Mouse (Mus musculus) heart, postnatal 14 days (tissue): Measurements from ENCODE around the gene Trmt1. TPM values are rescaled to one million over a fixed set of nuclear protein-coding genes. Genes with fewer than 3 reads are reported as not detected.

Experiments
- DNase-seq, 2 experiments: peaks; one replicate each; pipeline ENCODE4 v3.0.0; 2021 to 2022
- intact Hi-C: fragments of 180-260 bp; cut with DNase I; formaldehyde crosslinking; loops from one replicate; pipeline ENCODE4 v1.15.1; 2025
- total RNA-seq, 2 experiments: library from RNA; stranded (reverse); gene quantifications; 2 replicates each; pipeline ENCODE4 v1.2.3; 2021

Gene Trmt1
- total RNA-seq, 2 experiments from 2014 or later, result 32.5 to 35.2 TPM

DNA sequence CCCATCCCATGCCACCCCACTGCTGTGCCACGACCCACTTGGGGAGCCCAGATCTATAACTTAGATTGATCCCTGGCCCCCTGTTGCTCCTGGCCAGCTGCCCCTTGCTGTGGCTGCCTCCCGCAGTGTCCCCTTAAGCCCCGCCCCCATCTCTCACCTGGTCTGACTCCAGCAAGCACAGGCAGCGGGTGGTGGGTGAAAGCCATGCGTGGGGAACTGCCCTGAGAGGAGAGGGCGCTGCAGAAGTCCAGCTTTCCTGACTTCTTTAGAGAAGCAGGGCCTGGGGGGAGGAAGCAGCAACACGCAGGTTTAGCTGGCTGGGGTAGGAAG lies 37.4 kb downstream of the Trmt1 start:
- intact Hi-C loops, result loop anchor here (2.0 kb wide), 1 partner anchor 15 kb away; no protein-coding TSS in a partner anchor
- no peak for DNase-seq

- intact Hi-C loops, result no loop called here
- DNase-seq, result no peak
These were observed 38.6 kb downstream of the Trmt1 start for GRCm38 (mm10) chr8:84724683-84725082.

- no peak for DNase-seq
- intact Hi-C loops, result no loop called here
These were observed 39.3 kb downstream of the Trmt1 start for GRCm38 (mm10) chr8:84725246-84725940.

- peak; percentile 37 to 53 for DNase-seq
- intact Hi-C loops, result no loop called here
These were observed 39.8 kb downstream of the Trmt1 start for GRCm38 (mm10) chr8:84725941-84726259.

DNA sequence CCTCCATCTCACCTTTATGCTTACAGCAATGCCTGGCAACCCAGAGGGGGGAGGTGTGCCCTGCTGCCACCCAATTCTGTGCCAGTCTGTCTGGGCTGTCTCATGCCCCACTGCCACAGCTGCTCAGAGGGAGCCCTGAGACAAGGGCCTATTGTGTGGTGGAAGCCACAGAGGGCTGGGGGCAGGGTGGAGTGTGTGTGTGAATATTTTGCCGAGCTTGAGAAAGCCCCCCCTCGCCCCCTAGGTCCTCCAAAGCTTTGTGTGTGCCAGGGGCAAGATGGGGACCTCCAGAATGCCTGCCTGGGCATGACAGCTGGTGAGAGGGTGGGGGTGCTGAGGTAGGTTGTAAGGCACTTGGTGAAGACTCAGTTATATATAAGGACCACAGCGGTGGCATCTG lies 42.4 kb downstream of the Trmt1 start:
- no peak for DNase-seq
- intact Hi-C loops, result no loop called here

DNA sequence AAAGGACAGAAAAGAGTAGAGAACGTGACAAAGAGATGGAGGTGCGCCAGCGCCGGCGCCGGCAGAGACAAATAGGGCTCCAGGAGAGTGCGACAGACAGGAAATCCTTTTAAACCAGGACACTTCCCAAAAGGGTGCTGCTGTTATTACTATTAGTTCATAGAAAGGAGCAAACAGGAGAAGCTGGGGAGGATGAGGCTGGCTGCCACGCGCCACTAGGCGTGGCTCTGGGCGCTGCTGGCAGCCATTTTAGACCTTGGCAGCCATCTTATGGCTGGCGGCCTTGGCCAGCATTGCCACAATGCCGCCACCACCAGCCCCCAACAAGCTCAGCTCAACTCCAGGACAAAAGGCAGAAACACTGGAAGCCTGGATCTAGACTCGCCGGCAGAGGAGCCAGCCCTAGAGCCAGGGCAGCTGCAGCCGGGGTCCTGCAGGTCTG lies 43.8 kb downstream of the Trmt1 start:
- peak; percentile 62 to 66 for DNase-seq

GRCm38 (mm10) chr8:84730541-84731370 lies 44.6 kb downstream of the Trmt1 start:
- intact Hi-C loops, result no loop called here
- DNase-seq, result peak; percentile 66 to 72

More for the DNA sequence above, 43.8 kb downstream of the Trmt1 start:
- intact Hi-C loops, result no loop called here

- intact Hi-C loops, result no loop called here
- no peak for DNase-seq
These were observed 45.5 kb downstream of the Trmt1 start for GRCm38 (mm10) chr8:84731371-84732177.

DNA sequence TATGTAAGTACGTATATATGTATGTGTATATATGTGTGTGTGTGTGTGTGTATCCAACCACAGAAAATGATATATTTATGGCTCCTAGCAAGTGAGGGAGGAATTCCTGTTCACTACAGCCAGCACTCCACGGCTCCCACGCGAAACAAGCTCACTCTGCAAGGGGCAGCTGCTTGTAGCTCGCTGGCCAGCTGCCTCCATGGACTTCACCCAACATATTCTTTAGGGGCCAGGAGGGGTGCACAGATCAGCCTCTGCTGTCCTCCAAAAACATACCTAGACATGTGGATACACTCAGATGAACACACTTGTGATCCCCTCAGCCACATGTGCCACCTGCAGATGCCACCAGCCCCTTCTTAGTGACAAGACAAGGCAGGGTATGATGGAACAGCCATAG lies 46.4 kb downstream of the Trmt1 start:
- no peak for DNase-seq
- intact Hi-C loops, result no loop called here

- intact Hi-C loops, result no loop called here
- no peak for DNase-seq
These were observed 46.9 kb downstream of the Trmt1 start for GRCm38 (mm10) chr8:84732996-84733395.

GRCm38 (mm10) chr8:84733959-84734358 lies 47.9 kb downstream of the Trmt1 start:
- DNase-seq, result no peak
- intact Hi-C loops, result no loop called here

DNA sequence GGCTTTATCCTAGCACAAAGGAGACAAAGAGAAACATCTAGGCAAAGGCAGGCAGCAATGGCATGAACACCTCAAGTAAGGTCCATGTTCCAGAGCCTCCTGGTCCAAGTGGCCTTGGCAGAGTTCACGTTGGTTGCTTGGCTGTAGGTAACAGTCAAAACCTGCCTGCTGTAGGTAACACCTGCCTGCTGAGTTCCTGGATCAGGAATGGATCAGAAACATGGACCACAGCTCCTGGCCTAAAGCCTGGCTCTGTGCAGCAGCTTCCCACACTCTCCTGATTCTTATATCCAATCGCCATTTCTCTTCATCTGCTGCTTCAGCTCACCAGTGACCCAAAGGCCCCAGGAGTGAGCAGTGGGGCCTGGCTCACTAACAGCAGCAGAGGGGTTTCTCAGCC lies 48.6 kb downstream of the Trmt1 start:
- DNase-seq, result no peak
- intact Hi-C loops, result no loop called here

DNA sequence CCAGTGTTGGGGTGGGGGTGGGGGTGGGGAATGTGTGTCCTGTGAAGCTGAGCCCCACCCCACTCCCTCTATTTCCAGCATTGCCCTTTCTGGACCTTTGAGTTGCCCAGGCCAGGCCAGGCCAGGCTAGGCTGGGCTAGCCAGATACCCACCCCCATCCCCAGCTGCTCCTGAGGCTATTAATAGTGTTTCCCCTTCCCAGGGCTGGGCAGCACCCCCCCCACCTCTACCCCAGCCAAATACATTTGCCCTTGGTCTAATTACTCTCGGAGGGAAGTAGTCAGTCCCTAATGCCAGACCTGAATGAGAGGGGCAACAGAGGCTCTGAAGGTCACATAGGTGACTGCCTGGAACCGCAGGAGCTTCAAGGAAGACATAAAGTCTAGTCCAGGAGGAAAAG lies 49.5 kb downstream of the Trmt1 start:
- intact Hi-C loops, result no loop called here
- DNase-seq, result no peak

DNA sequence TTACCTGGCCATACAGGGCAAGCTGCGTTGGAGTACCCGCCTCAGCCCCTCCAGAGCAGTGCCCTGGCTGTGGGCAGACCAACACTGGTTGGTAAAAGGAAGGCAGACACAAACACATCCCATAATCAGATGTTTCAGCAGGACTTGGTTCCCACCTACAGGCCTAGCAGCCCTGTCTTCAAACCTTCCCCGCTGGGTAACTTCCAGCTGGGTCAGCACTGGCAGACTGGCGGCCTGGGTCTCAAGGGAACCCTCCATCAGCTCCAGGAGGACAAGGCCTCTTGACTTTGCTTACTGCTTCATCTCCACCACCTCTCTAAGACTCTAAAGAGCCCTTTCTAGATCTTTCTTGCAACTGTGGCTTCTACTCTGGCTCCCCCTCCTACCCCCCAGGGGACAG lies 50.4 kb downstream of the Trmt1 start:
- intact Hi-C loops, result loop anchor here (2.0 kb wide), 1 partner anchor 28 kb away; no protein-coding TSS in a partner anchor
- DNase-seq, result no peak

DNA sequence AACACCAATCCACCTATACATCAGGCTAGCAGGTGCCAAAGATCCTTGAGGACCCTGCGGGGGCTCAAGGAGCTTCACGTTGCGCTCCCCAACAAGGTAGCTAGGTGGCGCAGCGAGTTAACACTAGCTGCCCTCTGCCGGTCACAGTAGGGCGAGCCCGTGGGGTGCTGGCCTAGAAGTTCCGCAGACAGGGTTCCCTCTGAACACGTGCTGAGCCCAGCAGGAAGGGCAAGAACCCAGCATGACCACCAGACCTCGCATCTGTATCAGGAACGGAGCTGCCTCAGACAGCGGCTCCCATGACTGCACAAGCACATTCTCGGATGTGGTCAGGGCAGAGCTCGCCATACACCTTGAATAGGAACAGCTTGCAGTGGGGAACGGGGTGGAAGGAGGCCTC lies 51.5 kb downstream of the Trmt1 start:
- DNase-seq, result peak; percentile 81 to 88
- intact Hi-C loops, result loop anchor here (1.0 to 2.0 kb wide), 2 partner anchors 29 to 73 kb away; no protein-coding TSS in a partner anchor

DNA sequence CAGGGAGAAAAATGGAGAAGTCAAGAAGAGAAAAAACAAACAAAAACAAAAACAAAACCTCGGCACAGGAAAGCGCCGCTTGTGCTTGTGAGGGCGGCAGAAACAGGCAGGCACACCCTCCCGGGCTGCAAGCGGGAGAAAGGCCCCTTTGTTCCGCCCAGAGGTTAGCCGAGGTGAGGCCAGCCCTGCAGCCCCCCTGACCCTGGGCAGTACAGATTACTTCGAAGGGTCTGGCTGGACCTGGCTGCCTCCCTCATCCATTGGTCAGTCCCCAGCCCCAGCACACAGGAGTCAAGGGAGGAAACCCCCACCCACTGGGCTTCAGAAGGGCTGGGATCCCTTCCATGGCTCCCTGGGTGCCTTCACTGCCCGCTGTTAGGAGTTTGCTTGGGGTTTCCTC lies 52.2 kb downstream of the Trmt1 start:
- intact Hi-C loops, result no loop called here
- no peak for DNase-seq

DNA sequence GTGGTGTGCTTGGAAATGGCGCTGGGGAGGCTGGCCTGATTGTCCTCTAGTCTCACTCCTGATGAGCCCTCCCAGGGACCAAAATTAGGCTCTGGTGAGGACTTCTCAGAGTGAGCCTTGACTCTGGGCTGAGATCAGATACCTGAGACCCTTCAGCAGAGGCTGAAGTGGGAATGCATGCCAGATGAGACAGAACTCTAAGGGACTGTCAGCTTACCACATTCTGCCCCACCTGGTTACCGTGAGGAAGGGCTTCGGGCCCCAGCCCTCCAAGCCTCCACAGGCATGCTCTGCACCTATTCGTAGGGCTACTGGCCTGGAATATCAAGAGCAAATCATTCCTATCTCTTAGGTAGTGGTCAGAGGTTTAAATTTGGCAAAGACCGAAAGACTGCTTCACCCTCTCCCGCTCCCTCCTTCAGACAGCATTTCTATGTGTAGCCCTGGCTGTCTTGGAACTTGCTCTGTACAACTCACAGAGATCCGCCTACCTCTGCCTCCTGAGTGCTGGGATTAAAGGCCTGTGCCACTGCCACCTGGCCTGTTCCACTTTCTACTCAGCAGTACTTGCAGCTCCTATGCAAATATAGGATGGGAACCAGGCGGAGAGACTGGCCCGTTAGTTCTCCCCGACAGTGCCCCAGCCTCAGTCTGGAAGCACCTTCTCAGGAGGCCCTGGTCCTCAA lies 52.8 kb downstream of the Trmt1 start:
- no peak for DNase-seq
- intact Hi-C loops, result no loop called here

- no peak for DNase-seq
- intact Hi-C loops, result no loop called here
These were observed 53.3 kb downstream of the Trmt1 start for GRCm38 (mm10) chr8:84739401-84739742.

GRCm38 (mm10) chr8:84740895-84741843 lies 55.1 kb downstream of the Trmt1 start:
- no peak for DNase-seq
- intact Hi-C loops, result no loop called here
